Mouse (Mus musculus) C2C12 (cell line): Measurements from ENCODE around the gene Rcor1.

Source experiments
- CEBPB ChIP-seq: IDR thresholded peaks from one replicate; pipeline ENCODE4 v1.6.1; 2011; ENCODE audit warnings: low read depth, mild to moderate bottlenecking, control low read depth, moderate library complexity
- CTCF ChIP-seq: IDR thresholded peaks from one replicate; pipeline ENCODE4 v1.5.1; 2011; ENCODE audit not compliant: control insufficient read depth, insufficient read depth, insufficient read length
- MAX ChIP-seq: IDR thresholded peaks from one replicate; pipeline ENCODE4 v1.6.1; 2011; ENCODE audit warnings: mild to moderate bottlenecking, control low read depth
- MYOD1 ChIP-seq: IDR thresholded peaks from one replicate; pipeline ENCODE4 v1.6.1; 2011; ENCODE audit warnings: low read depth; ENCODE audit not compliant: control insufficient read depth, insufficient read length
- MYOG ChIP-seq: IDR thresholded peaks from one replicate; pipeline ENCODE4 v1.6.1; 2011; ENCODE audit not compliant: control insufficient read depth, insufficient read length; ENCODE audit errors: extremely low read depth
- USF1 ChIP-seq: IDR thresholded peaks from one replicate; pipeline ENCODE4 v1.6.1; 2011; ENCODE audit warnings: low read depth, mild to moderate bottlenecking, control low read depth, moderate library complexity

- TF ChIP-seq CTCF (no peak), USF1 (no peak), MAX (no peak), MYOG (no peak), MYOD1 (no peak), CEBPB (no peak)
Observed at GRCm38 (mm10) chr12:111008500-111009490, 30.4 kb upstream of the Rcor1 start.
